Mouse (Mus musculus) myocyte (in vitro differentiated cells): ENCODE data around the gene Ttll5. TPM values are rescaled to one million over a fixed set of nuclear protein-coding genes. Genes with fewer than 3 reads are reported as not detected.
A peak's percentile ranks its signal among the peaks of the same experiment; 100 is the strongest.

ENCODE experiments used
- H3K27me3 ChIP-seq: one replicate; pipeline ENCODE4 v1.6.1; 2011; ENCODE audit not compliant: control insufficient read depth, insufficient read depth, insufficient read length
- H3K36me3 ChIP-seq: one replicate; pipeline ENCODE4 v1.6.1; 2011; ENCODE audit not compliant: control insufficient read depth, insufficient read depth
- H3K4me2 ChIP-seq: one replicate; pipeline ENCODE4 v1.6.1; 2011; ENCODE audit warnings: low read depth, control low read depth
- H3K4me3 ChIP-seq: one replicate; pipeline ENCODE4 v1.5.1; 2011; ENCODE audit warnings: mild to moderate bottlenecking, control low read depth, moderate library complexity
- H3K79me2 ChIP-seq: one replicate; pipeline ENCODE4 v1.6.1; 2011; ENCODE audit not compliant: control insufficient read depth, insufficient read depth
- H3ac ChIP-seq: one replicate; pipeline ENCODE4 v1.6.1; 2011; ENCODE audit not compliant: control insufficient read depth, insufficient read length
- CEBPB ChIP-seq: IDR thresholded peaks from 2 replicates; pipeline ENCODE4 v1.6.1; 2011; ENCODE audit warnings: mild to moderate bottlenecking, moderate library complexity; ENCODE audit not compliant: poor library complexity, insufficient read depth, severe bottlenecking
- E2F4 ChIP-seq: IDR thresholded peaks from one replicate; pipeline ENCODE4 v1.6.1; 2011; ENCODE audit warnings: mild to moderate bottlenecking, control low read depth, moderate library complexity; ENCODE audit not compliant: insufficient read depth
- MAX ChIP-seq: IDR thresholded peaks from one replicate; pipeline ENCODE4 v1.6.1; 2011; ENCODE audit warnings: low read depth, mild to moderate bottlenecking, control low read depth
- MYOD1 ChIP-seq, 3 experiments: IDR thresholded peaks; one replicate each; pipeline ENCODE4 v1.6.1; 2011; ENCODE audit warnings: control low read depth in 2 of 3, low read depth in 2 of 3, mild to moderate bottlenecking in 2 of 3, moderate library complexity in 1 of 3; ENCODE audit not compliant: insufficient read length in 2 of 3, control insufficient read depth in 1 of 3
- MYOG ChIP-seq, 3 experiments: IDR thresholded peaks; one replicate each; pipeline ENCODE4 v1.6.1; 2011; ENCODE audit warnings: control low read depth in 2 of 3, low read depth in 2 of 3, mild to moderate bottlenecking in 2 of 3; ENCODE audit not compliant: insufficient read length in 2 of 3, control insufficient read depth in 1 of 3, insufficient read depth in 1 of 3
- POLR2A ChIP-seq: IDR thresholded peaks from one replicate; pipeline ENCODE4 v1.6.1; 2011; ENCODE audit warnings: low read depth, mild to moderate bottlenecking, control low read depth, moderate library complexity; ENCODE audit not compliant: insufficient read length
- POLR2AphosphoS2 ChIP-seq: IDR thresholded peaks from one replicate; pipeline ENCODE4 v1.6.1; 2011; ENCODE audit warnings: low read depth, control low read depth; ENCODE audit not compliant: insufficient read length
- REST ChIP-seq: IDR thresholded peaks from one replicate; pipeline ENCODE4 v1.6.1; 2011; ENCODE audit warnings: mild to moderate bottlenecking, control low read depth, moderate library complexity; ENCODE audit not compliant: insufficient read depth, insufficient read length
- SRF ChIP-seq: IDR thresholded peaks from one replicate; pipeline ENCODE4 v1.6.1; 2011; ENCODE audit warnings: low read depth; ENCODE audit not compliant: control insufficient read depth, insufficient read length
- TCF12 ChIP-seq: IDR thresholded peaks from one replicate; pipeline ENCODE4 v1.6.1; 2011; ENCODE audit warnings: mild to moderate bottlenecking, control low read depth; ENCODE audit not compliant: poor library complexity, insufficient read depth, severe bottlenecking
- TCF3 ChIP-seq: IDR thresholded peaks from one replicate; pipeline ENCODE4 v1.6.1; 2011; ENCODE audit warnings: low read depth, control low read depth; ENCODE audit not compliant: insufficient read length
- USF1 ChIP-seq: IDR thresholded peaks from one replicate; pipeline ENCODE4 v1.6.1; 2011; ENCODE audit warnings: low read depth, mild to moderate bottlenecking, control low read depth, moderate library complexity
- polyA plus RNA-seq: library from polyadenylated mRNA; unstranded; fragments of >200 nt; fragmentation: generic; extraction: Trizol; gene quantifications from one replicate; pipeline ENCODE4 v1.2.1, GENCODE M21; 2012; ENCODE audit warnings: missing spikeins

Gene Ttll5
- polyA plus RNA-seq, 1 experiment, result 36.2 TPM

- H3ac ChIP-seq, result no peak overlapping the region
- peak overlapping the region; percentile 45 for H3K4me2 ChIP-seq
- no peaks in the 10 kb centered on the region for H3K79me2 ChIP-seq
- H3K4me3 ChIP-seq, result no peak overlapping the region
- TF ChIP-seq MAX (no peak), REST (no peak), POLR2AphosphoS2 (no peak), TCF12 (peak; percentile 59), CEBPB (no peak), MYOD1 (IDR thresholded peaks at IDR 0.05; ENCODE audit: control insufficient read depth in 1 of 3, insufficient read length in 2 of 3, low read depth in 2 of 3) (peak; percentile 62 to 91 (median 75)), MYOG (IDR thresholded peaks at IDR 0.05; ENCODE audit: control insufficient read depth in 1 of 3, insufficient read depth in 1 of 3, insufficient read length in 2 of 3, low read depth in 2 of 3) (peak; percentile 84 to 98 (median 91)), TCF3 (peak; percentile 91)
- H3K27me3 ChIP-seq, result no peaks in the 10 kb centered on the region
- H3K36me3 ChIP-seq, result peaks cover 8% of the 10 kb centered on the region
Observed at GRCm38 (mm10) chr12:86036368-86037166, 212.1 kb downstream of the Ttll5 start.

GRCm38 (mm10) chr12:86037235-86037921 lies 212.9 kb downstream of the Ttll5 start:
- Histone ChIP-seq H3K36me3 (peaks cover 8% of the 10 kb centered on the region), H3K4me3 (no peak overlapping the region), H3K4me2 (peak overlapping the region; percentile 45), H3ac (no peak overlapping the region), H3K79me2 (no peaks in the 10 kb centered on the region), H3K27me3 (no peaks in the 10 kb centered on the region)
- TF ChIP-seq CEBPB (no peak), TCF3 (no peak), POLR2AphosphoS2 (no peak), E2F4 (no peak), TCF12 (peak; percentile 49), POLR2A (no peak), MAX (no peak), SRF (no peak), REST (no peak), MYOD1 (IDR thresholded peaks at IDR 0.05; ENCODE audit: control insufficient read depth in 1 of 3, insufficient read length in 2 of 3, low read depth in 2 of 3) (peak; percentile 20 to 60 (median 35)), USF1 (no peak), MYOG (IDR thresholded peaks at IDR 0.05; ENCODE audit: control insufficient read depth in 1 of 3, insufficient read depth in 1 of 3, insufficient read length in 2 of 3, low read depth in 2 of 3) (peak in 2 of 3 experiments; percentile 39 to 75)

GRCm38 (mm10) chr12:86039078-86039477 lies 214.6 kb downstream of the Ttll5 start:
- Histone ChIP-seq H3K4me2 (peak overlapping the region; percentile 38), H3ac (no peak overlapping the region), H3K36me3 (peaks cover 15% of the 10 kb centered on the region), H3K27me3 (no peaks in the 10 kb centered on the region), H3K79me2 (no peaks in the 10 kb centered on the region), H3K4me3 (no peak overlapping the region)
- TF ChIP-seq MYOG (IDR thresholded peaks at IDR 0.05; ENCODE audit: control insufficient read depth in 1 of 3, insufficient read depth in 1 of 3, insufficient read length in 2 of 3, low read depth in 2 of 3), result peak; percentile 69 to 83 (median 69)
- TF ChIP-seq TCF3, result no peak
- no peak for TF ChIP-seq TCF12
- TF ChIP-seq MYOD1 (IDR thresholded peaks at IDR 0.05; ENCODE audit: control insufficient read depth in 1 of 3, insufficient read length in 2 of 3, low read depth in 2 of 3), result peak in 2 of 3 experiments; percentile 82 to 85
- TF ChIP-seq MAX, result no peak

GRCm38 (mm10) chr12:86039751-86040150 lies 215.3 kb downstream of the Ttll5 start:
- H3K4me3 ChIP-seq, result no peak overlapping the region
- H3K4me2 ChIP-seq, result peak overlapping the region; percentile 38

GRCm38 (mm10) chr12:86046141-86046540 lies 221.7 kb downstream of the Ttll5 start:
- Histone ChIP-seq H3K4me3 (no peak overlapping the region), H3K27me3 (no peaks in the 10 kb centered on the region), H3ac (no peak overlapping the region), H3K79me2 (no peaks in the 10 kb centered on the region), H3K4me2 (no peak overlapping the region), H3K36me3 (peaks cover 16% of the 10 kb centered on the region)
- TF ChIP-seq POLR2A (no peak), TCF3 (no peak), SRF (no peak), REST (no peak), POLR2AphosphoS2 (no peak), MYOG (IDR thresholded peaks at IDR 0.05; ENCODE audit: control insufficient read depth in 1 of 3, insufficient read depth in 1 of 3, insufficient read length in 2 of 3, low read depth in 2 of 3) (no peak), MYOD1 (IDR thresholded peaks at IDR 0.05; ENCODE audit: control insufficient read depth in 1 of 3, insufficient read length in 2 of 3, low read depth in 2 of 3) (no peak), USF1 (no peak), TCF12 (no peak), E2F4 (no peak), MAX (no peak), CEBPB (no peak)

More at GRCm38 (mm10) chr12:86039751-86040150, 215.3 kb downstream of the Ttll5 start:
- Histone ChIP-seq H3ac (no peak overlapping the region), H3K79me2 (no peaks in the 10 kb centered on the region), H3K27me3 (no peaks in the 10 kb centered on the region), H3K36me3 (peaks cover 21% of the 10 kb centered on the region)
- no peak for TF ChIP-seq POLR2A
- TF ChIP-seq E2F4, result no peak
